Mouse (Mus musculus): ENCODE data around the gene Dgcr8.
A peak's percentile ranks its signal among the peaks of the same experiment; 100 is the strongest.

The Dgcr8 gene

GRCm38 (mm10) chr16:18227897-18228422 is 61.1 kb downstream of the Dgcr8 start:
- ATAC-seq (ENCODE audit: insufficient number of reproducible peaks, low FRiP score, low TSS enrichment), result no peak

- no peak for ATAC-seq (ENCODE audit: insufficient number of reproducible peaks, low FRiP score, low TSS enrichment)
These were observed 61.9 kb downstream of the Dgcr8 start for GRCm38 (mm10) chr16:18227187-18227586.

- no peak for ATAC-seq (ENCODE audit: insufficient number of reproducible peaks, low FRiP score, low TSS enrichment)
These were observed 66.9 kb downstream of the Dgcr8 start for GRCm38 (mm10) chr16:18222188-18222587.

- no peak for ATAC-seq (ENCODE audit: insufficient number of reproducible peaks, low FRiP score, low TSS enrichment)
These were observed 67.5 kb downstream of the Dgcr8 start for GRCm38 (mm10) chr16:18221543-18221898.

GRCm38 (mm10) chr16:18220856-18221542 is 68.0 kb downstream of the Dgcr8 start:
- no peak for ATAC-seq (ENCODE audit: insufficient number of reproducible peaks, low FRiP score, low TSS enrichment)

- no peak for ATAC-seq (ENCODE audit: insufficient number of reproducible peaks, low FRiP score, low TSS enrichment)
These were observed 69.0 kb downstream of the Dgcr8 start for GRCm38 (mm10) chr16:18220001-18220400.

GRCm38 (mm10) chr16:18218580-18218996 is 70.5 kb downstream of the Dgcr8 start:
- no peak for ATAC-seq (ENCODE audit: insufficient number of reproducible peaks, low FRiP score, low TSS enrichment)

- no peak for ATAC-seq (ENCODE audit: insufficient number of reproducible peaks, low FRiP score, low TSS enrichment)
These were observed 71.5 kb downstream of the Dgcr8 start, which contains the start of gene Ccdc188 for GRCm38 (mm10) chr16:18217579-18217978. Gene Ccdc188 (plus strand): TSS chr16:18217879.

- ATAC-seq (ENCODE audit: insufficient number of reproducible peaks, low FRiP score, low TSS enrichment), result no peak
These were observed 74.2 kb downstream of the Dgcr8 start for GRCm38 (mm10) chr16:18214858-18215257.

GRCm38 (mm10) chr16:18213689-18214088 is 75.4 kb downstream of the Dgcr8 start:
- ATAC-seq (ENCODE audit: insufficient number of reproducible peaks, low FRiP score, low TSS enrichment), result no peak

- peak; percentile 38; the same call in 1 of the 2 replicates for ATAC-seq (ENCODE audit: insufficient number of reproducible peaks, low FRiP score, low TSS enrichment)
These were observed 77.5 kb downstream of the Dgcr8 start for GRCm38 (mm10) chr16:18211417-18212171.

- ATAC-seq (ENCODE audit: insufficient number of reproducible peaks, low FRiP score, low TSS enrichment), result peak; percentile 23; the same call in 1 of the 2 replicates
These were observed 78.2 kb downstream of the Dgcr8 start for GRCm38 (mm10) chr16:18210701-18211416.
